Mouse (Mus musculus) C2C12 (cell line): ENCODE results near the gene Gpr27. TPM values are rescaled to one million over a fixed set of nuclear protein-coding genes. Genes with fewer than 3 reads are reported as not detected.

ENCODE experiments used
- H3K27me3 ChIP-seq: one replicate; pipeline ENCODE4 v1.6.1; 2011; ENCODE audit not compliant: control insufficient read depth, insufficient read depth, insufficient read length
- H3K36me3 ChIP-seq: one replicate; pipeline ENCODE4 v1.6.1; 2011; ENCODE audit not compliant: control insufficient read depth, insufficient read depth
- H3K4me3 ChIP-seq: one replicate; pipeline ENCODE4 v1.5.1; 2011; ENCODE audit warnings: mild to moderate bottlenecking, control low read depth; ENCODE audit not compliant: poor library complexity, insufficient read depth, severe bottlenecking
- H3K79me2 ChIP-seq: one replicate; pipeline ENCODE4 v1.6.1; 2011; ENCODE audit not compliant: control insufficient read depth, insufficient read depth
- H3K79me3 ChIP-seq: one replicate; pipeline ENCODE4 v1.6.1; 2011; ENCODE audit warnings: low read depth, control low read depth
- H3ac ChIP-seq: one replicate; pipeline ENCODE3; 2011; ENCODE audit warnings: low read depth; ENCODE audit not compliant: control insufficient read depth, insufficient read length
- CEBPB ChIP-seq: IDR thresholded peaks from one replicate; pipeline ENCODE4 v1.6.1; 2011; ENCODE audit warnings: low read depth, mild to moderate bottlenecking, control low read depth, moderate library complexity
- CTCF ChIP-seq: IDR thresholded peaks from one replicate; pipeline ENCODE4 v1.5.1; 2011; ENCODE audit not compliant: control insufficient read depth, insufficient read depth, insufficient read length
- FOSL1 ChIP-seq: IDR thresholded peaks from one replicate; pipeline ENCODE4 v1.8.0; 2011; ENCODE audit warnings: mild to moderate bottlenecking, low read length; ENCODE audit not compliant: poor library complexity, insufficient read depth, severe bottlenecking
- MAX ChIP-seq: IDR thresholded peaks from one replicate; pipeline ENCODE4 v1.6.1; 2011; ENCODE audit warnings: mild to moderate bottlenecking, control low read depth
- MYOD1 ChIP-seq: IDR thresholded peaks from one replicate; pipeline ENCODE4 v1.6.1; 2011; ENCODE audit warnings: low read depth; ENCODE audit not compliant: control insufficient read depth, insufficient read length
- MYOG ChIP-seq: IDR thresholded peaks from one replicate; pipeline ENCODE4 v1.6.1; 2011; ENCODE audit not compliant: control insufficient read depth, insufficient read length; ENCODE audit errors: extremely low read depth
- USF1 ChIP-seq: IDR thresholded peaks from one replicate; pipeline ENCODE4 v1.6.1; 2011; ENCODE audit warnings: low read depth, mild to moderate bottlenecking, control low read depth, moderate library complexity
- polyA plus RNA-seq: library from polyadenylated mRNA; unstranded; fragments of >200 nt; fragmentation: generic; extraction: Trizol; gene quantifications from one replicate; pipeline ENCODE4 v1.2.1, GENCODE M21; 2012; ENCODE audit warnings: missing spikeins

The Gpr27 gene
- polyA plus RNA-seq, 1 experiment, result not detected

DNA sequence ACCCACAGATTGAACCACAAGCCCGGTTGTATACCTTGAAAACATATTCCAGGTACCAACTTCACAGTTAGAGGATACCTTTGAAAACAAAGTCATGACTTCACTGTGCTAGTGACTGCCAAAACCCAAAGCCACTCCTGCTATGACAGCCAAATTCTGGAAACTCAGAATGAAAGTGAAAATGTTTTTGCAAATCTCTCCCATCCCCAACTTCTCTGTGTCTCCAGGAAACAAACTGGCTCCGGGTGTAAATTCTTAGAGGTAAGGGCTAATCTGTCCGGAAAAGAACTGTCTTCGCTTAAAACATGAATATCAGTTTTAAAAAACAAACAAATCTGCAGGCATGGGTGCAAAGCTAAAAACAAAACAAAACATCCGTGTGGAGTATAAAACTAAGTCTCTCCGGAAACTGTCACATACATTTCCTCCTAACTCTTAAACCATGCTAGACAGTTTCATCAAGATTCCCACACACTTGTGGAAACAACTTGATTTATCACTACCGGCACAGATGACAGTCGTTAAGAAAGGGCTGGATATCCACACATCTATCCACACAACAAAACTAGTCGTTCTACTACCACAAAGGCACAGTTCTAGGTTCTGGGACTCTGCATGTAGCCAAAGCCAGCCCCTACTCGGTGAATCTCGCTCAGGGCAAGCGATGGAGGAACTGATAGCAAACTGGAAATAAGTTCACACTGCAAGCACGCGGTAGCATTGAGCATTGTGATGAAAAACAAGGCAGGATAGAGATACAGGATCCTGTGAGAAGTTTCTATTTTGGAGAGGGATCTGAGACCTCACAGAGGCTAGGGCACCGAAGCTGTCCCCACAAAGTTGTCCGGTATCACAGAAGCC lies 26.8 kb upstream of the Gpr27 start:
- no peaks in the 10 kb centered on the region for H3K36me3 ChIP-seq
- no peaks in the 10 kb centered on the region for H3K79me3 ChIP-seq
- peak overlapping the region; percentile 96 for H3ac ChIP-seq
- H3K4me3 ChIP-seq, result peak overlapping the region; percentile 52
- H3K27me3 ChIP-seq, result no peaks in the 10 kb centered on the region
- no peaks in the 10 kb centered on the region for H3K79me2 ChIP-seq
- TF ChIP-seq USF1, result no peak
- TF ChIP-seq MYOD1, result no peak
- no peak for TF ChIP-seq CEBPB
- no peak for TF ChIP-seq MYOG
- no peak for TF ChIP-seq MAX
- no peak for TF ChIP-seq CTCF
- TF ChIP-seq FOSL1, result no peak

DNA sequence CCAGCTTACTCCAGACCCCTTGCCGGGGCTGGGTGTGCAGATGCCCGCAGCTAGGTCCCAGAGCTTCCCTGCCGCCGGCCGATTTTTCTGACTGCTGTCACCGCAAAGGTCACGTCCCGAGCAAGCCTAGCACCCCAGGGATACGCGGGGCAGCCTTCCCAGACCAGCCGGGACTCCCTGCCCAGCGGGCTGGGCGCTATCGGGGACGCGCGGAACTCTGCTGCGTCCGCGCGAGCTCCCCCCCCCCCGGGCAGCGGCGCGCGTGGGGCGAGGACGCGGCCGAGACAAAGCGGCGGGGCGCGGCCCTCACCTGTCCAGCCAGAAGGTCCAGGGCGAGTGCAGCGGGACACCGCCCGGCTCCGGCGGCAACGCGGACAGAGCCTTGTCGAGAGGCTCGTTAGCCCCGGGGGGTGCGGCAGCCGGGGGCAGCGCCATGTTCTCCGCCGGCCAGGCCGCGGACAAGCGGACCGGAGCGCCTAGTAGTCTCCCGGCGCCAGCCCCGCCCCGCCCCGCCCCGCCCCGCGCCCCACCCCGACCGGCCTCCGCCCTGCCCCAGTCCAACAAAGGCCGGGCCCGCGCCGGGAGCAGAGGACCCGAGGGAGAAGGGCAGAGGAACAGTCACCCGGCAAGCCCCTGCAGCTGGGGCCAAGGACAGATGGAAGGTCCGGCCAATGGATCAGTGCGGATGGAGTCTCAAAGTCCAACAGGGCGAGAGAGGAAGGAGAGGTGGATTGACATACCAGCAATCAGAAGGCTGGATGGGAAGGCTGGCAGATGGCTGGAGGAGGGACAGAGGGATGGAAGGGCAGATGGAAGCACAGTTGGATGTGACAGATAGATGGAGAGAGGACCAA lies 25.9 kb upstream of the Gpr27 start, which contains the start of the genes Eif4e3 and Gm20696:
Gene Eif4e3 (minus strand): TSS at position 454 of the 854 bp plus-strand sequence.
Gene Gm20696 (minus strand): TSS at position 480 of the 854 bp plus-strand sequence.
- peak within 1 kb of the TSS; percentile 52 for H3K4me3 ChIP-seq
- no peaks in the 10 kb centered on the region for H3K36me3 ChIP-seq
- no peak for TF ChIP-seq CEBPB
- TF ChIP-seq FOSL1, result no peak
- TF ChIP-seq MAX, result no peak
- no peak for TF ChIP-seq MYOG
- no peak for TF ChIP-seq CTCF
- H3K79me2 ChIP-seq, result no peaks in the 10 kb centered on the region
- peak within 1 kb of the TSS; percentile 96 for H3ac ChIP-seq
- H3K27me3 ChIP-seq, result no peaks in the 10 kb centered on the region
- H3K79me3 ChIP-seq, result no peaks in the 10 kb centered on the region

DNA sequence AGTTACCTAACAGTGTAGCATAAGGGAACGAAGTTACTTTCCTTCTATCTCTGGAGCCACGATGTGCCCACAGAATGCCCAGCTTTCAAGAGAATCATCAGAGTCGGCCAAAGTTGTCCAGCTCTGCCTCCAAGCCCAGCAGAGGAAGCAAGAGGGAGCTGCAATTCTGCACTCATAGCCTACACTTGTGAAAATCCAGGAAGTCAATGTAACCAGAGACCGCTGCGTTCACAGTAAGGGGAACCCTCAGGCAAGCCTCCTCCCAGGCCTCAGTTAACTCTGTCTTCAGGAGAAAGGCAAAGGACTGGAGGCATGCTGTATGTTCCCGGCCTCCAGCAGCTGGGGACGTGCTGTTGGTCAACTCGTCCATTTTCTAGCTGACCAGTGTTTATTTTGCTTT lies 25.2 kb upstream of the Gpr27 start:
- no peaks in the 10 kb centered on the region for H3K79me3 ChIP-seq
- H3K36me3 ChIP-seq, result no peaks in the 10 kb centered on the region
- H3ac ChIP-seq, result peak overlapping the region; percentile 67
- no peaks in the 10 kb centered on the region for H3K79me2 ChIP-seq
- peak overlapping the region; percentile 52 for H3K4me3 ChIP-seq
- TF ChIP-seq MAX, result no peak
- no peak for TF ChIP-seq FOSL1
- TF ChIP-seq MYOG, result no peak
- no peak for TF ChIP-seq USF1
- TF ChIP-seq CEBPB, result no peak
- no peak for TF ChIP-seq MYOD1
- TF ChIP-seq CTCF, result no peak
- H3K27me3 ChIP-seq, result no peaks in the 10 kb centered on the region

DNA sequence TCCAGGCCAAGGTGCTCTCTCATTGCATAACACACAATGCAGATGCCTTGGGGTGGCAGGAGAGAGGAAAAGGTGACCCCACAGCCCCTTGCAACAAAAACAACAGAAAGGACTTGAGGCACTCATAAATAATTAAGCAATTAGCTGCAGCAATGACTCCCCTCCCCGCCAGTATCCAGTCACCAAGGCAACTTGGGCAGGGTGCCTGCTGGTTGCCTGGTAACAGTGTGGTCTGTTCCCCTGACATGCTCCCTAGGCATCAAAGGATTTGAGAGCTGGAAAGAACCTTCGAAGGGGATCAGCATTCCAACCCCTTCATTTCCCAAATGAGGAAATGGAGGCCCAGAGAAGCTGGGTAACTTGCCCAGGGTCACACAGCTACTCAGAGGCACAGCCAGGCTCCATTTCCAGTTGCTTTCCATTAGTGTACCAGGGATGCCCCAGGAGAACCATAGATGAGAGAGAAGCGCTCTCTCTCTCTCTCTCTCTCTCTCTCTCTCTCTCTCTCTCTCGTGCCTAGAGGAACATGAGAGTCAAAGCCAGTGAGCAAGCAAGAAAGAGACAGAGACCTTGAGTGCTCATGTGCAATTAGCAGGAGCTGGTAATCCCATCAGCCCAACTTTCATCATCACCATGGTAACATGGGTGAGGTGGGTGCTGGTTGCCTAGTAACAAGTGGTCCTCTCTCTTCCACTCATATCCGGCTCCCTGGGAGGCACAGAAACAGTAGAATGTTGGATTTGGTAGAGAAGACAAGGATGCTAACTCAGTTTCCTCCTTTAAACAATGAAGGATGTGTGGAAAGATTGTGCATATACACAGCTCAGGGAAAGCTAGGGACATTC lies 22.8 kb upstream of the Gpr27 start:
- Histone ChIP-seq H3K36me3 (no peaks in the 10 kb centered on the region), H3ac (no peak overlapping the region), H3K27me3 (no peaks in the 10 kb centered on the region), H3K79me2 (no peaks in the 10 kb centered on the region), H3K79me3 (no peaks in the 10 kb centered on the region), H3K4me3 (no peak overlapping the region)
- no peak for TF ChIP-seq USF1
- TF ChIP-seq FOSL1, result no peak
- TF ChIP-seq CTCF, result no peak
- no peak for TF ChIP-seq MYOG
- TF ChIP-seq MYOD1, result no peak
- no peak for TF ChIP-seq CEBPB
- TF ChIP-seq MAX, result no peak

DNA sequence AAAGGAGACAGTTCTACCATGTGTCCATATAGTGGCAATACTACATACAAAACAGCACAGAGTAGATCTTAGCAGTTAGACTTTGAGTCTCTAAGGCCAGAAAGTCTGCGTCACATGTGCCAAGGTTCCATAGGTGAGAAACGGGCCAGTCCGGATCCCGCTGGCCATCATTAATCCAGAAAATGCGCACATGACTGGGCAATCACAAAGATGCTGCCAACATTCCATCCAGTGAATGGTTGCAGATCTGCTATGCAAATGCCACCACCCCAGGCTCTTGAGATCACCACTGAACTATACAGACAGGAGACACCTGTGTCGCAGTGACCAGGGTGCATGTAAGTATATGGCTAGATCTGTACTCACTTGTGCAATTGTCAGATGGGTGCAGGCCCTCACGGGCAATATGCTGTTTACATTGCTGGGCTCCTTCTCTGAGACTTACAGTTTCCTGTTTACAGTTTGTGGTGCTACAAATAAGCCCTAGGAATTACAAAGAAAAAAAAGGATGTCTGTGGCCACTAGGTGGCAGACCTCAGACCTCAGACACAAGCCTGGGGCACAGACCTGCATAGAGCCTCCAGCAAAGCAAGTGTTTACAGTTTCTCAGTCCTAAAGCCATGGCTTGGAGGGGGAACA lies 21.9 kb upstream of the Gpr27 start:
- Histone ChIP-seq H3K79me3 (no peaks in the 10 kb centered on the region), H3K27me3 (no peaks in the 10 kb centered on the region), H3K36me3 (no peaks in the 10 kb centered on the region), H3K4me3 (no peak overlapping the region), H3K79me2 (no peaks in the 10 kb centered on the region), H3ac (no peak overlapping the region)
- TF ChIP-seq FOSL1 (no peak), MYOG (no peak), CTCF (peak; percentile 21)
